Mouse (Mus musculus) left cerebral cortex, adult 8-10 months (tissue): ENCODE results near the gene Bdh1. TPM values are rescaled to one million over a fixed set of nuclear protein-coding genes. Genes with fewer than 3 reads are reported as not detected.

Experiments used
- DNase-seq, 2 experiments: peaks; one replicate each; pipeline ENCODE4 v3.0.0; 2022; ENCODE audit warnings: low spot score in 2 of 2
- total RNA-seq, 4 experiments: library from RNA; stranded (reverse); gene quantifications; 2 replicates each; pipeline ENCODE4 v1.2.4; 2022

Bdh1 gene
- total RNA-seq, 4 experiments from 2014 or later: 97.0 to 119 (median 97.8) TPM

GRCm38 (mm10) chr16:31500532-31500931 lies 78.5 kb downstream of the Bdh1 start:
- no peak for DNase-seq

DNA sequence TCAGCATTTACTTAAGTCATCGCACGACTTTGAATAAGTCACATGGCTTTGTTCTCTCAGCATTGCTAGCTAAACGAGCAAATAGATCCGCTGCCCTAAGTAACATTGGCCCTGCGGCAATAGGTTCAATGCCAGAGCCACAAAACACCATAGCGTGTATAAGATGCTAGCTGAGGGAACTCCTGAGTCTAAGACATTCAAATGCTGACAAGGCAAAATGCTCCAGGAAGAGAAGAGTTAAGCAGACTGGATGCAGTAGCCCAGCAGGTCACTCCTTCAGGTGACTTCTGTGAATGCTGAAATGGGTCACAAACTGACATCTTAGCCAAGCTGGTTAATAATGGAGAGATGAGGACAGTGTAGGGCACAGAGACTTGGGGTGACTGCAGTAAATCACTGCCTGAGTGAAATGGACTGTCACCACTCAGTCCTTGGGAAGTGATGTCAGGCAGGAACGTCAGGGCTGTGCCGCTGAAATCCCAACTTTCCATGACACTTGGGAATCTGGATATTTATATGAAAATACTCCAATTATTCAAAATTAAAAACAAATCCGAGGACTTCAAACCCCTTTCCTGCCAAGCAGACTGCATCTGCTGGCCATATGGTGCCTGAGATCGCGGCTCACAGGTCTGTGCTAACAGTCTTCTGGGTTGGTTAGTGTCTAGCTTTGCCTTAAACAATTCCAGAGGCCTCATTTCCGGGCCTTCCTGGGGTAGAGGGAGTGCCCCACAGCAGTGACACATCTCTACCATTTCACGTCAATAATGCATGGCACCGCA lies 79.1 kb downstream of the Bdh1 start:
- no peak for DNase-seq

DNA sequence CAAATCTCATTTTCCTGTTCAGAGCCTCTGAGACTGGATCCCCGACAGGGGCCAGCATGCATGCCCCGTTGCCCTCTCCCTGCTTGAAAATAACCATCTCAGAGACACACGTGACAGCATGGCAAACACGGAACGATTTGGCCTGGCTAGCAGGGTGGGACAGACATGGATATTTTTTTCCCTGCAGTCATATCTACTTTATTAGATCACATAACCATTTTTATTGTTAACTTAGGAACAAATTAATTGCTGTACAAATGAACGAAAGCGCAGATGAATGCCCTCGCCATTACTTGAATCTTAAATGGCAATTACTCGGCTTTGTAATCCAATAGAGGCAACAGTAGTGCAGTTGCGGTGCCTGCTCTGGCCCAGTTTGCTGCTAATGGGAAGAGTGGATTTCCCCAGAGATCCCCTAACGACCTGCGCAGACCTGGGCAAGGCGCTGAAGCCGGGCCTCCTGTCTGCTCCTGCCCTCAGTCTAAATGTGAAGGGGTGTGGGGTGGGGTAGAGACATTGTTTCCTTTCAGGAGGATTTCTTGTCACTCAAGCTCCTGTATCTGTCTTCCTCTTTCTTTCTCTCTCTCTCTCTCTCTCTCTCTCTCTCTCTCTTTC lies 79.8 kb downstream of the Bdh1 start:
- no peak for DNase-seq

- DNase-seq: no peak
Measured at GRCm38 (mm10) chr16:31506665-31507456, 84.8 kb downstream of the Bdh1 start.

DNA sequence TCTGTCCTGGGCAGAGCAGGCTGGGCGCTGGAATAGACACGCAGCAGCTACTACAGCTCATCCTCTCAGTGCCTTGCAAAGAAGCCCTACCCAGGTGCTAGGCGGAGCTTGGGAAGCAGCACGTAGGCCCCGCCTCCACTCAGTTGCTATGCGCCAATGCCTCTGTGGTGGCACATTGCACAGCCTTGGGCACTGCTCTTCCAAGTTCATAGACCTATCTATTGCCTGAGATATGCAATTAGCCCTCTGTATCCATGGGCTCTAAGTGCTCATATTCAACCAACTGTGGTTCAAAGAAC lies 85.3 kb downstream of the Bdh1 start:
- no peak for DNase-seq

DNA sequence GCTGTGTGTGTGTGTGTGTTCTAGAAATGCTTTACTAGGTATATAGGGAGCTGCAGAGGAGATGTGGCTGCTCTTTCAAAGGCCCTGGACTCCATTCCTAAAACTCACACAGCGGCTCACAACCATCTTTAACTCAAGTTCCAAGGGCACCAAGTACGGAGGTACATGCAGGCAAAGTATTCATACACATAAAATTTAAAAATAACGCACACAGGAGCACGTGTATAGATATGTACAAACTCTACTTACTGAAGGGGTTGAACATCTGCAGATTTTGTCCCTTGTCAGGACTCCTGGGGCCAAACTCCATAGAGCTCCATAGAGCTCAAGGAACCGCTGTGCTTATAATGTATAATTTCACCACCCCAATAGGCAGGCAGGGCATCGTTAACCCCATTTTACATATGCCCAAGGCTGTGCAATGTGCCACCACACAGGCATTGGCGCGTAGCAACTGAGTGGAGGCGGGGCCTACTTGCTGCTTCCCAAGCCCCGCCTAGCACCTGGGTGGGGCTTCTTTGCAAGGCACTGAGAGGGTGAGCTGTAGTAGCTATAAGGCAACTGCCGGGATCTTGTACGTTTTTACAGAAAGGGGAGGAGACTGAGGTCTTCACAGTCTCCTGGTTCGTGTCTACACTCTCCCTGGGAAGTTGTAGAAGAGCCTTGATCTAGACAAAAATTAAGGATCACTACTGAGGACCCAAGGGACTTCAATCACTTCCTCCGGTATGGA lies 85.9 kb downstream of the Bdh1 start:
- no peak for DNase-seq

Other genes with a start within 250 kb of the Bdh1 start
- 100 to 1,000 TPM in 2 of 4 experiments, 10 to 100 TPM in 2; 90.2 to 111 (median 99.5) TPM for gene Acap2, start 221.0 kb upstream of the Bdh1 start, total RNA-seq
- 100 to 1,000 TPM; 108 to 126 (median 124) TPM for gene Ppp1r2, start 147.0 kb upstream of the Bdh1 start, total RNA-seq
- gene Apod, start 107.5 kb upstream of the Bdh1 start, total RNA-seq: 100 to 1,000 TPM; 234 to 245 (median 236) TPM
- 100 to 1,000 TPM; 171 to 183 (median 176) TPM for gene Dlg1, start 241.2 kb downstream of the Bdh1 start, total RNA-seq